Mouse (Mus musculus) layer of hippocampus, postnatal 10 days (tissue): ENCODE data around the gene Nek2. TPM values are rescaled to one million over a fixed set of nuclear protein-coding genes. Genes with fewer than 3 reads are reported as not detected.

ENCODE experiments used
- DNase-seq, 2 experiments: peaks; one replicate each; pipeline ENCODE4 v3.0.0; 2021; ENCODE audit warnings: low spot score in 2 of 2
- total RNA-seq, 2 experiments: library from RNA; stranded (reverse); gene quantifications; 2 replicates each; pipeline ENCODE4 v1.2.3; 2021

Gene Nek2
- total RNA-seq, 2 experiments from 2014 or later = 3.5 to 4.1 TPM

GRCm38 (mm10) chr1:191814240-191814639 is 7.0 kb upstream of the Nek2 start:
- no peak for DNase-seq

- DNase-seq = no peak
Measured at GRCm38 (mm10) chr1:191814935-191815334, 6.3 kb upstream of the Nek2 start.

GRCm38 (mm10) chr1:191816596-191816995 is 4.6 kb upstream of the Nek2 start:
- no peak for DNase-seq

- DNase-seq = peak; percentile 90 to 91
Measured at GRCm38 (mm10) chr1:191817418-191818144, 3.7 kb upstream of the Nek2 start.

GRCm38 (mm10) chr1:191818145-191818631 is 3.1 kb upstream of the Nek2 start:
- DNase-seq = no peak

DNA sequence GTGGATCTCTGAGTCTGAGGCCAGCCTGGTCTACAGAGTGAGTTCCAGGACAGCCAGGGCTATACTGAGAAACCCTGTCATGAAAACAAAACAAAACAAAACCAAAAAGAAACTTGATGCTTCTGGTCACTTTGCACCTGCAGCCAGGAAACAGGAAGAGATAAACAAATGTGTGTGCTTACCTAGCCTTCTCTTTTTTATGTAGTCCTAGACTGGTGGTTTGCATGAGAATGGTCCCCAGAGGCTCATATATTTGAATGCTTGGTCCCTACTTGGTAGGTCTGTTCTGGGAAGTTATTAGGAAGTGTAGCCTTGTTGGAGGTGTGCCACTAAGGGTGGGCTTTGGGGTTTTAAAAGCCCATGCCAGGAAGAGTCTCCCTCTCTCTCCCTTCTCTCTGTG is 2.2 kb upstream of the Nek2 start:
- no peak for DNase-seq

- no peak for DNase-seq
Measured at GRCm38 (mm10) chr1:191820951-191821325, 306 bp upstream of the Nek2 start.

- no peak for DNase-seq
Measured at GRCm38 (mm10) chr1:191829124-191829523, 7.9 kb downstream of the Nek2 start.

DNA sequence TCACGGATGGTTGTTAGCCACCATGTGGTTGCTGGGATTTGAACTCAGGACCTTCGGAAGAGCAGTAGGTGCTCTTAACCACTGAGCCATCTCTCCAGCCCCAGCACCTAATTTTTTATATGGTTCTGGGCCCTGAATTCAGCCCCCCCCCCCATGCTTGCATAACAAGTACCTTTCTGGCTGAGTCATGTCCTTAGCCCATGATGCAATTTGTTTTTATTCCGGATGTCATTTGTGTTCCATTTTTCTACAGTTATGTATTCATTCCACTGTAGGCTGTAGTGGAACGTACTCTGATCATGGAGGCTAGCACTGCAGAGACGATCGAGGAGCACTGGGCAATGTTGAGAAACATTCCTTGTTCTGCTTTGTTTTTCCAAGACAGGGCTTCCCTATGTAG is 12.2 kb downstream of the Nek2 start:
- no peak for DNase-seq

DNA sequence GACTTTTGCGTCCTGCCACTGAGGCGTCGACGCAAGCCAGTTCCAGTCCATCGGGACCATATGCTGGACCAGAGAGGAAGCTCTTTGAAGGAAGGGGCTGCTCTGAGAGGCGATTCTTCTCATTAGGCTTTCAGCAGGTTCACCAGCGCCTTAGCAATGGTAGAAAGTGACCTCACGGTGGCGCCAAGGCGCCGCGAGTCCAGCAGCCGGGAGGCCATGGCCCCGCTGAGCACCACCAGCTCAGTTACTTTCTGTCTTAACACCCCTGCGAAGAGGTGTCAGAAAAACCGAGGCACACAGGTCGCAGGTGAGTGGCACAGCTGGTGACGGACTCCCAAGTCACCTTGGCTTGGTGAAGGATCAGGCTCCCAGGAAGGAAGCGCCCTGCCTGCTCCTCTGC is 13.6 kb downstream of the Nek2 start:
- peak; percentile 65 to 80 for DNase-seq

- no peak for DNase-seq
Measured at GRCm38 (mm10) chr1:191836318-191836985, 15.2 kb downstream of the Nek2 start.

- no peak for DNase-seq
Measured at GRCm38 (mm10) chr1:191837691-191838090, 16.4 kb downstream of the Nek2 start.

DNA sequence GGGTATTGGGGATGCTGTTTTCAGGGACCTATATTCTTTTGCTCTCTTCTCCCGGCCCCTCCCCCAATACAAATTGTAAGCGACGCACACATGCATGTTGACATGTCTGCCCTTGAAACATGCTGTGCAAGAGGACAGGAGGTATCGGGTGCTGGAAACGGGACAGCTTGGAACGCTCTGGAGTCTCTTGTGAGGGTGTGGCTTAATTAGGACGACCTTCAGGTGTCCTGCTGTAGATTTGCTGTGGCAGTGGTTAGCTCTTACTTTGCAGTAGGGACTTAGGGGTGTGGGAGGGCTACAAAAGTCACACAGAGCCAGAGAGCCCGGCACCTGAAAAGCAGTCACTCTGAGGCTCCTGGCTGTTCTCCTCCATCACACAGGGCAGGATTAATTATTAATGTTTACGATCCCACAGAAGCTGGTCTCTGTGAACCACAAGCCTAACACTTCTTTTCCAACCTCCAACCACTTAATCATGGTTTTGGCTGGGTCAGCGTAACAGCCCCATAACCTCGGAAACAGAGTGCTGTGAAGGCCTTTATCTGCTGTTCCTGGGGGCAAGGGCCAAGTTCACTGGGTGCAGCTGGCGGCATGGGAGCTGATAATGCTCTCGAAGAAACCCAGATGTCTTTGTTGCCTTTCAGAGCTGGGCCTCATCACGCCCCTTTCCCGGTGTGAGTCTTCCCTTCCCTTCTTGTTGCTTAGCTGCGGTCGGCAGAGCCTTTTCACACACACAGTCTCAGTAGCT is 17.9 kb downstream of the Nek2 start:
- no peak for DNase-seq

DNA sequence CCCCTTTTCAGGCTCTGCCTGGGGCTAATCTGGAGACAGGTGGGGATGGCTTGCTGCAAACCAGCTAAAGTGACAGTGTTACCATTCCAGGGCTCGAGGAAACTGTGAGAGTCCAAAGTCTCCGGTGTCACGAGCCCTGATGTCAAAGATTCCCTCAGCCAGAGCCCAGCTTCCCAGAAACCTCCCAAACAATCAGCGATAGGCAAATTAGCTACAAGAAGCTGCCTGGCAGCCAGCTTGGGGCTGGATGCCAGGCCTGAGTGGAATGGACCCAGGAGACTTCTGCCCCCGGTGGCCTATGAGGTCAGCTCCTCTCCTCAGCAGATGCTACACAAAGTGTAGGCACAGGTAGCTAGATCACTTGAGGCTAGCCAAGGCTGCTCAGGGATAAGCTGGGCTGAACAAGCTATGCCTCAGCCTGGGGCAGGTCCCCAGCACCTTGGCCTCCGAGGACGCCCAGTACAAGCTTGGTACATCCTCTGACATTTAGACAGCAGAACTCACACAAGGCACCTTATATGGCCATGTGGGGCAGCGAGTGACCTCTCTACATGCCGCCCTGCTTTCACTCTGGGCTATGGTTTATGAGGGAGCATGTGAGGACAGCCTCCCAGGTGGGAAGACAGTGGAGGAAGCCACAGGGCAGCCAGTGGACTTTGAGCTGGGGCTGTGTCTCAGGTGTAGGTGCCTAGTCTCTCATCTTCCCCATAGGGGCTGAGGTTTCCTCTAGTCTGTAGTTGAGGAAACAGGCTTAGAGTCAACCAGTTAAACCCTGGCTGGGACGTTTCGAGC is 19.7 kb downstream of the Nek2 start:
- DNase-seq = no peak

- no peak for DNase-seq
Measured at GRCm38 (mm10) chr1:191842247-191842646, 21.0 kb downstream of the Nek2 start.

DNA sequence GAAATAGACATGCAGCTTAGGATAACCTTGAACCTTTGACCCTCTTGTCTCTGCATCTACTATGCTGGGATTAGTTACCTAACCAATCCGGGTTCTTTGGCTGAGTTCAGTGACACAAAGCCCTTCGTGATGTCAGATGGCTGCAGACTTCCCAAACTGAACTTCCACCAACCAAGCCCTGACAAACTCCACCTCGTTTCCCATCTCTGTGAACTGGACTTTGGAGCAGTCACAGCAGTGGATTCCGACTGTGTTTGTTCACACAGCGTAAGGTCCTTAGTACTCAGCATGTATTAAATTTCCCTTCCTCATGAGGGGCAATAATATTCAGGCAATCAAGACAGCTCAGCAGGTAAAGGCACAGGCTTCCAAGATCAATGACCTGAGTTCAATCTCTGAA is 25.4 kb downstream of the Nek2 start:
- DNase-seq = no peak

DNA sequence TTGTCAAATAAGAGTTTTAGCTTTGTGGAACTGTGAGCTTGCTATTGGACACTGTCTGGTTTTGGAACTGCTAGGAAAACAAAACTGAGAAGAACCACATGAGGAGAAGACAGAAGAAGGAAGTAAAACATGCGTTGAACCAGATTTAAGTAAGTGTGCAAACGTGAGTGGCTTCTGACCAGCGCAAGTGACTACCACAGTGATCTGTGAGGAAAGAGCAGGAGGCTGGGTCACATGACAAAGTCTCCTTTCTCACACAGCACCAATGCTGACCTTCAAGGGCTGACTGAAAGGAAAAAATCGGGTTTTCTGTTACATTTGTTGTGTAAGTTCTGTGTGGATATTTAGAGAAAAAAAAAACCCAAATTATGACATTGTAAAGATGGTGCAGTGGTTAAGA is 28.3 kb downstream of the Nek2 start:
- DNase-seq = no peak

DNA sequence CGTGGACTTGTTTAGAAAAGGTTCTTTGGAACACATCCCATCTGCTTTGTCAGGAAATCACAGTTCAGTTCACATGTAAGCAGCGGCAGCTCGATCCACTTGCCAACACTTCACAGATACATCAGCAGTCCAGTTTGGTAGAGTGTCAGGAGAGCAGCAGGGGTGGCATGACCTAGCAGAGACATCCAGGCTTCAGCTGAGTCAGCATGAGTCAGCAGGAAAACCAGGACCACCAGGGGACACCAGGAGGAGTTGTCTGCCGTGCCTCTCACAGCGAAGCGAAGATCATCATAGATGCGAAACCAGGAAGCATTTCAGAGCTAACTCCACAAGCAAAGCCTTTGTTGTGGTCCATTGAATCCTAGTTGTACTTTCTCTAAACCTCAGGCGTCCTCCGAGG is 32.2 kb downstream of the Nek2 start:
- no peak for DNase-seq

DNA sequence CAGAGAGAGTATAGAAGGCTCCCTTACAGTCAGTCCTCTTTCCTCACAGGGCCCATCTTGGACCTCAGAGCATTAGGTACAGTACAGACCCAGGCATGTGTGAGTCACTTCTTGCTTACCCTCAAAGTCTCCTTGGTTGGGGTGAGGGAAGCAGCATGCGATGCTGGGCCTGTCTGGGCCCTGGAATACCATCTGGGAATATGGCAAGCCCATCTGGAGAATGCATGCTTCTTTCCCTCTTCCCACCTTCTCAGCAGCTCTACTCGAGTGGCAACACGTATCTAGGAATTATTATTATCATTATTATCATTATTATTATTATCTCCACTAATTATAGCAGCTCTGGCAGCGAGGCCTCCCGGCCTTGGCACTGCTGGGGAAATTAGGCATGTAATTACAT is 33.5 kb downstream of the Nek2 start:
- DNase-seq = no peak

DNA sequence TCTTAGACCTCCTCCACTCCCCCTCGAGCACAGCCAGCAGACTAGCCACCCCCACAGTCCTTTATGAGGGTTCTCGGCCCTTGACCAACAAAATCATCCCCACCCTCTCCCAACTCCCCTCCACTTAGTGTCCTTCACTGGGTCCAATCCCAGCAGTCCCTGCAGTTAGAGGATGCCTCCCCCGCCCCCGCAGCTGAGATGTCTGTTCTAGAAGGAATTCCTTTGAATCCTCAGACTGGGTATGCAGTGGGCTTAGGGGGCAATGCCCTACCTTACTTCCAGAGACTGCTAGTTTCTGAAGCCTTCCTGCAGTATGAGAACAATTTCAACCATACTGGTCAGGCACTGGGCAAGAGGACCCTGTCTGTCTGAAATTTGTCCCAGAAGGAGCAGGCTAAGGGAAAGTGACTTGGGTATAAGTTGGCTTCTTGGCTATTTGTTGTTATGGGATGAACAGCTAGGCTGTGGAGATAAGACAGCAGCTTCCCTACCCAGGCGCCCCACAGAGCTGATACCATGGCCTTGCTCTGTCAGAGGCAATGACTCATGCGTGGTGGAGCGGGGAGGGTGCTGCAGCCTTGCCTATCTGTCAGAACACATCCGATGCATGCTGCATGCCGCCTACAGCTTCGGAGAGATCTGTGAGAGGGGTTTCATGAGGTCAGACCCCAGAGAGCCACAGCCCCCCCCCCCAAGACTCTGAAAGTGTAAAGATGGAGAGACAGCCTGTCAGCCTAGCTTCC is 34.1 kb downstream of the Nek2 start:
- no peak for DNase-seq
